Mouse (Mus musculus): ENCODE results near the gene Mcrip2.

DNA sequence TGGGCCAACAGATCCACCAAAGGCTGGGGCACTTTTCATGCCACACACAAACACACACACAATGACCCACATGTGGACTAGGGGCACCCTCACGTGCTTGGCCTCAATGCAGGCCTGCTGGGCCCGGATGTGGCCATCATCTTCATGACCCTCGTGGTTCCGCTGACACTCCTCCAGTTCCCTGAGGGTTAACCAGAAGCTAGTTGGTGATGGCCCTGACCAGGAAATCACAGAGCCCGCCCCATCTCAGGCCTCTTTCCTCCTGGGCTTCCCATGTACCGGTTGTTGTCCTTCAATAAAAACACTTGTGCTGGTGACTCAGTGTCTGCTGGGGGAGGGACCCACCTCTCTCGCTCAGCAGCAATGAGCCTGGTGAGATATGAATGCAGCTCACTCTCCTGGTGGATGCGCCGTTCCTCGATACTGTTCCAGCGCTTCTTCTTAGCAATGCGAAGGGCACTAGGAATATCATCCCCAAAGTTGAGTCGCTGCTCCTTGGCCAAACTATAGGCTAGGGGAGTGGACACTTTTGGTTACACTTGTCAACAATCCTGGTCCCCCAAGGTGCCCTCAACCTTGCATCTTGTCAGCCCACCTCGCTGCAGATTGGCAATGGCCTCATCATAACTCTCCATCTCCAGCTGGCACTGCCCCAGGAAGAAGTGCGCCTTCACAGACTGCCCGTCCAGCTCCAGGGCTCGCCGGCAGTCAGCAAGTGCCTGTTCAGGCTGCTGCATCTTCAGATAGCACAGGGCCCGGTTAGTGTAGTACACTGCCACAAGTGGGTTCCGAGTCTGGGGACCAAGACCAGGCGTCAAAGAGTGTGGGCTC lies 36.9 kb downstream of the Mcrip2 start:
- TF ChIP-seq POLR2A (IDR thresholded peaks at IDR 0.05; ENCODE audit: insufficient read depth, low read depth, low read length) (0 out of 2 replicates have a peak, but pooled peaks have one; percentile 10), CTCF (IDR thresholded peaks at IDR 0.05) (no peak)
